ENCODE assay signal across 8 mouse cellular contexts in the genomic region with DNA sequence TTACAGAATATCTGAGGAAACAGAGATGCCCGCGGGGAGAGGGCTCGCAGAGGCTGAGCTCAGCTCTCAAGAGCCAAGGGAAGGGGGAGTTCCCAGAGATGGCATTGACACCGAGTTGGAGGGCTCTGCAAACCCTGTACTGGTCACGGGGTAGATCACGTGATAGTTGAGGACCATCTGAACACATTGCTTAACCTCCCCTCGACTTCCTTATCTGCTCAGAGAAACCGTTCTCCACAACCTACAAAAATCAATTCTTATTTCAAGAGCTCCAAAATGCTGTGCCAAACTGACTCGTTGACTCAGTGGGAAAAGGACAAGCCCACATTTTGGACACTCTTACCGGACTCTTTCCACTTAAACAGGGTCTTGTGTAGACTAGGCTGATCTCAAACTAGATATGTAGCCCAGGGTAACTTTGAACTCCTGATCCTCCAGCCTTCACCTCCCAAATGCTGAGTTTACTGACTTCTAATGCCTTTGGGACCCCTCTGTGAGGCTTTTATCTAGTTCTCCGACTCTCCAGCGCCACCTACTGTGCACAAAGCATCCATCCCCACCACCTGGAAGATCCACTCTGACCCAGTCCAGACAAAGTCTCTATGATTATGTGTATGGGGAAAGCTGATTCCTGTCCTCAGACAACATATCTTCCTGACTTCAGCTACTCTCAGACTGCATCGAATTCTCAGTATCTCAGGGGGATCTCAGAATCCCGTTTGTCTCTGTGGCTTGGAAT. TPM values are rescaled to one million over a fixed set of nuclear protein-coding genes. Genes with fewer than 3 reads are reported as not detected.
DNase-seq lines count a peak whose midpoint lies in the region.

No protein-coding gene starts in this region.

- DNase-seq in adrenal gland, adult 18-20 months (ENCODE audit: low spot score in 2 of 2) = peak; percentile 51 to 64
- no peak for DNase-seq in adrenal gland, postnatal 4 days (ENCODE audit: low spot score in 2 of 2)
- peak; percentile 57 to 58 for DNase-seq in right cerebral cortex, adult 2 months (ENCODE audit: low spot score in 2 of 2)
- DNase-seq in right cerebral cortex, postnatal 36 days (ENCODE audit: low spot score in 2 of 2) = no peak
- DNase-seq in embryo, embryonic 9.5 days (ENCODE audit: extremely low spot score) = peak; percentile 63
- DNase-seq in induced T-regulatory cell, adult 2 months (ENCODE audit: low read depth) = peak; percentile 59
- DNase-seq in lung, postnatal 10 days = peak; percentile 71
- peak; percentile 74 for DNase-seq in right cerebral cortex, postnatal 4 days

RNA-seq across cellular contexts. Expression of gene Ntsr2, which starts 18.9 kb away (rescaled TPM):
- 1 to 10 TPM; 1.6 to 2.1 TPM for total RNA-seq in adrenal gland, adult 18-20 months (2021)
- total RNA-seq in adrenal gland, postnatal 4 days (2021) = under 1 TPM in 1 of 2 experiments, not detected in 1; 0.34 TPM

RNA-seq across cellular contexts. Expression of gene Lpin1, which starts 23.5 kb away (rescaled TPM):
- total RNA-seq in adrenal gland, adult 18-20 months (2021) = 100 to 1,000 TPM in 1 of 2 experiments, 10 to 100 TPM in 1; 92.7 to 186 TPM
- total RNA-seq in adrenal gland, postnatal 4 days (2021) = 10 to 100 TPM; 21.6 to 23.4 TPM

Comparison
In these comparisons a context has a peak if more than half of its experiments do, and no peak if none do; other contexts are left out.
1. DNase-seq: peak in adrenal gland, adult 18-20 months (2 of 2), right cerebral cortex, adult 2 months (2 of 2), embryo, embryonic 9.5 days (single experiment), induced T-regulatory cell, adult 2 months (single experiment), lung, postnatal 10 days (single experiment) and right cerebral cortex, postnatal 4 days (single experiment); none in adrenal gland, postnatal 4 days (0 of 2) and right cerebral cortex, postnatal 36 days (0 of 2).